ENCODE assay signal across 33 mouse cellular contexts in genomic region chr8:125699391-125700025, GRCm38 (mm10). TPM values are rescaled to one million over a fixed set of nuclear protein-coding genes. Genes with fewer than 3 reads are reported as not detected.
A peak's percentile ranks its signal among the peaks of the same experiment; 100 is the strongest.
DNase-seq lines count a peak whose midpoint lies in the region; ATAC-seq and TF ChIP-seq lines count a peak whose summit lies in the region.
"Had no signal": no experiment of that assay in that cellular context is flagged by ENCODE, and none has a peak within 500 bp of the region (broad histone marks: within the 10 kb centered on the region; RNA-seq: fewer than 3 reads in every experiment).

No protein-coding gene starts in this region.

- peaks cover 25% of the 10 kb centered on the region for H3K36me3 ChIP-seq in E14TG2a.4 (ENCODE audit: insufficient read depth, low read length)
- no peaks in the 10 kb centered on the region for H3K36me3 ChIP-seq in kidney, embryonic 16.5 days (ENCODE audit: insufficient read depth, low read length)
- H3K36me3 ChIP-seq: embryonic facial prominence, embryonic 12.5 days; G1E; hindbrain, embryonic 10.5 days; hindbrain, embryonic 15.5 days; kidney, embryonic 15.5 days; liver, embryonic 12.5 days; midbrain, embryonic 12.5 days; neural tube, embryonic 13.5 days had no signal

- H3K9me3 ChIP-seq in E14TG2a.4 (ENCODE audit: low read length): peaks cover 54% of the 10 kb centered on the region
- peaks cover 9% of the 10 kb centered on the region; the same call in 1 of the 2 replicates for H3K9me3 ChIP-seq in kidney, embryonic 16.5 days (ENCODE audit: low read length)
- H3K9me3 ChIP-seq: embryonic facial prominence, embryonic 12.5 days; hindbrain, embryonic 15.5 days; kidney, embryonic 15.5 days; liver, embryonic 12.5 days had no signal

- H3K9ac ChIP-seq in kidney, embryonic 16.5 days (replicated peaks; ENCODE audit: low read length): no peak overlapping the region
- H3K9ac ChIP-seq: embryonic facial prominence, embryonic 12.5 days; hindbrain, embryonic 15.5 days; kidney, embryonic 15.5 days; liver, embryonic 12.5 days; liver, postnatal 0 days; midbrain, embryonic 12.5 days; neural tube, embryonic 13.5 days had no signal

- ATAC-seq in monocyte, adult 5-6 weeks (replicated peaks; ENCODE audit: insufficient number of reproducible peaks, low FRiP score, low TSS enrichment, poor library complexity, severe bottlenecking): peak; percentile 65
- no peak for ATAC-seq in cerebellum, adult (ENCODE audit: insufficient number of reproducible peaks, low FRiP score, low TSS enrichment)
- no peak for ATAC-seq in kidney, embryonic 16.5 days (ENCODE audit: low FRiP score, low TSS enrichment)
- ATAC-seq in frontal cortex, adult (ENCODE audit: low TSS enrichment): no peak
- ATAC-seq: forebrain, embryonic 14.5 days; liver, embryonic 12.5 days; liver, postnatal 0 days had no signal

- peak overlapping the region; percentile 0; the same call in 1 of the 2 replicates for H3K4me3 ChIP-seq in E14TG2a.4 (replicated peaks; ENCODE audit: low read length)
- H3K4me3 ChIP-seq in kidney, embryonic 16.5 days (ENCODE audit: low read length): no peak overlapping the region
- H3K4me3 ChIP-seq: embryonic facial prominence, embryonic 12.5 days; gastrocnemius, adult 2 months; heart, adult 2 months; hindbrain, embryonic 10.5 days; hindbrain, embryonic 15.5 days; kidney, embryonic 15.5 days; liver, embryonic 12.5 days; midbrain, embryonic 12.5 days; neural tube, embryonic 13.5 days had no signal

- peaks cover 56% of the 10 kb centered on the region for H3K4me1 ChIP-seq in E14TG2a.4 (replicated peaks; ENCODE audit: low read depth, low read length)
- peaks cover under 1% of the 10 kb centered on the region; the same call in 1 of the 2 replicates for H3K4me1 ChIP-seq in kidney, embryonic 16.5 days (ENCODE audit: insufficient read depth, low read length)
- H3K4me1 ChIP-seq: embryonic facial prominence, embryonic 12.5 days; liver, embryonic 12.5 days had no signal

- no peak overlapping the region for H3K4me2 ChIP-seq in kidney, embryonic 16.5 days (replicated peaks; ENCODE audit: low read depth, low read length)
- H3K4me2 ChIP-seq: embryonic facial prominence, embryonic 12.5 days; hindbrain, embryonic 15.5 days; kidney, embryonic 15.5 days; liver, embryonic 12.5 days; midbrain, embryonic 12.5 days; neural tube, embryonic 13.5 days had no signal

- no peaks in the 10 kb centered on the region for H3K27me3 ChIP-seq in E14TG2a.4 (ENCODE audit: insufficient read depth, low read length)
- H3K27me3 ChIP-seq in kidney, embryonic 16.5 days (ENCODE audit: insufficient read depth, low read length): no peaks in the 10 kb centered on the region
- H3K27me3 ChIP-seq: embryonic facial prominence, embryonic 12.5 days; hindbrain, embryonic 15.5 days; kidney, embryonic 15.5 days; liver, embryonic 12.5 days; midbrain, embryonic 12.5 days; neural tube, embryonic 13.5 days had no signal

- TF ChIP-seq CTCF in E14TG2a.4 (conservative IDR thresholded peaks at IDR 0.05; ENCODE audit: low read length): no peak

- 74% methylated on average over 6 of the region's 6 CpGs for WGBS in kidney, embryonic 16.5 days

- peak; percentile 54 for DNase-seq in A20 (ENCODE audit: low read depth, low spot score)
- DNase-seq in WW6 (ENCODE audit: low read depth, low spot score): peak; percentile 24
- DNase-seq: adrenal gland, postnatal 36 days; cerebellum, adult 8-10 months; cerebellum, postnatal 25 days; embryo, embryonic 11 days; gastrocnemius, adult 2 months; gastrocnemius, postnatal 36 days; heart, adult 2 months; heart, postnatal 14 days; kidney, adult 18-20 months; kidney, postnatal 4 days; left cerebral cortex, postnatal 4 days; liver, postnatal 0 days; lung, postnatal 14 days; retina, postnatal 1 day; right cerebral cortex, postnatal 25 days; thymus, adult 2 months; thymus, postnatal 36 days had no signal

- no peak overlapping the region for H3K27ac ChIP-seq in kidney, embryonic 16.5 days (ENCODE audit: low read length)
- H3K27ac ChIP-seq: embryonic facial prominence, embryonic 12.5 days; gastrocnemius, adult 2 months; heart, adult 2 months; hindbrain, embryonic 10.5 days; hindbrain, embryonic 15.5 days; kidney, embryonic 15.5 days; liver, embryonic 12.5 days; midbrain, embryonic 12.5 days; neural tube, embryonic 13.5 days had no signal

RNA-seq across cellular contexts. Expression of gene Map10, which starts 29.9 kb away (rescaled TPM):
- total RNA-seq in monocyte, adult 5-6 weeks (2017): 1.5 to 3.0 TPM (median 2.5 TPM) in 3 replicates
- polyA plus RNA-seq in kidney, embryonic 16.5 days (2015; fragmentation: Nextera tagmentation; extraction: Ambion mirVana): 6.7 and 7.3 TPM in 2 replicates
- polyA plus RNA-seq: G1E had no signal

RNA-seq across cellular contexts. Expression of gene Ntpcr, which starts 30.3 kb away (rescaled TPM):
- 11.4 to 17.3 TPM (median 12.7 TPM) in 3 replicates for total RNA-seq in monocyte, adult 5-6 weeks (2017)
- 30.3 and 30.8 TPM in 2 replicates for polyA plus RNA-seq in kidney, embryonic 16.5 days (2015; fragmentation: Nextera tagmentation; extraction: Ambion mirVana)
- total RNA-seq: G1E had no signal
- polyA plus RNA-seq: G1E had no signal
